Mouse (Mus musculus): Measurements from ENCODE around the gene Tmem235.

Tmem235 gene

DNA sequence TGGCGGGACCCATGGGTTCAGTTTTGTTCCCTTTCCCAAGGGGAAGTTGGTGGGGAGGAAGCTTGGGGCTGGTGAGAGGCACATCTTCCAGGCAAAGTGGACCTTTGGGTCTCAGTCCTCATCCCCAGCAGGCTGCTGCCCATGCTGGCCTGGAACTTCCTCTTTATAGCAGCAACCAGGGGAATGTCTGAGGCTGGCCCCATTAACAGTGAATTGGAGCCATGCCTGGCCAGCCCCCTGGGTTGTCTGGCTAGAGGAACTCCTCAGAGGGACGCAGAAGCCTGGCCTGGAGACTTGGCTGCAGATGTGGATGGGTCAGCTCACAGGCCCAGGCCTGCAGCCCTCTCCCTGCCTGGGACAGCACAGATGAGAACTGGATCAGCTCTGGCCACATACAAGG is 4.3 kb downstream of the Tmem235 start:
- no peak for DNase-seq (ENCODE audit: low read depth, low spot score)

DNA sequence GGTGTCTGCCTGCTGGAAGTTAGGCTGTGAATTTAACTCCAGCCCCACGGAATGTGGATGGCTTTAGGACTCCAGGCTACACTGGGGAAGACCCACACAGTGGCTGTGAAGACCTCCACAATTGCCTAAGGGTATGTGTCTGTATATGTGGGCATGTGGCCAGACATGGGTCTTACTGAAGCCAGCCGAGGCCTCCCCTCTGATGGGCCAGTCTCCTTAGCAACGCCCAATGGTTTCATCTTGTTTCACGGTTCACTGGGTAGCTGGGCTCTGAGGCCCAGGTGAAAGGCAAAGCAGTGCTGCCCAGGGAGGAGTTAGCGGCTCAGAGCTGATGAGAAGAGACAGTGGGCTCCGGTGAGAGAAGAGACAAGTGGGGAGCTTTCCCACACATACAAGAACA is 5.4 kb downstream of the Tmem235 start:
- DNase-seq (ENCODE audit: low read depth, low spot score), result no peak

DNA sequence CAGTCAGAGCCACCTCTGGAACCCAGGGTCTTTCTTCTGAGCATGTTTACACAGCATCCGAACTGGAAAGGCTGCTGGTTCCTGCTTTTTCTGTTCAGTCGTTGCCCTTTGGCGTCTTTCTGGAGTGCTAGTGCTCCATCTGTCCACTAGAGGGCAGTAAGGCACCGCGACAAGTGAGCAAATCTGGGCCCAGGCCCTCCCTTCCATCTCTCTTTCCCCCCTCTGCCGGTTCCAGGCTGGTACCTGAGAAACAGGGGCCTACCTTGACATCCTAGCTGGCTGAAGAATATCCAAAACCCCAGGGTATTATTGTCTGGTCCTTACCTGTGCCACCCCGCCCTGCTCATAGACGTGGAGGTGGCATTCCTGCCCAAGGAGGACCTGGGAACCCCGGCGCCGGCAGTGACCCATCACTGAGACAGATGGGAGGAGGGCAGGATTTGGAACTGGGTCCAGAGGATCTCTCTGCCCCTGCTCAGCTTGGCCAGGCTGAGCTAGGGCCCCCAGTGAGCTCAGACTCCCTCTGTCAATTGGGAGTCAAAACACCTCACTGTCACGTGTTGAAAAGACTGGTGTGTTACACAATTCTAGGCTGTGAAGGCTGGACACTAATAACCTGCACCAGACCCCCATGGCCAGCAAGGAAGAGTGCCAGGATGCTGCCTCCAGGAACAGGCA is 10.3 kb downstream of the Tmem235 start:
- DNase-seq (ENCODE audit: low read depth, low spot score), result peak; percentile 60

DNA sequence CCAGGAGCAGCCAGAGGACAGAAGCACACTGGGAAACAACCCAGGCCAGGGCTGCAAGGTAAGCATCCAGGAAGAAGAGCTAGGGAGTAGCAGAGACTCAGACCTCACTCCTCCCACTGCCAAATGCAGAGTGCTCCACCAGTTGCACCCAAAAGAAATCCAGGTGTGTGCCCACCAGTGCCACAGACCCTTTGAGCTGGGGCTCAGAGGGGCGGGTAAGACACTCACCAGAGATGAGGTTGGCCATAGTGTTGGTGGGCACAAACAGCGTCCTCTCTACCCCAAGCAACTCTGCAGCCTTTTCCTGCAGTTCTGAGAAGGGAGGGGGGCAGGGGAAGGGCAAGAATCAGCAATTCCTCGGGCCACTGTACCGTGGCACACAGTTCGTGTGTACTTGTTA is 10.8 kb downstream of the Tmem235 start:
- DNase-seq (ENCODE audit: low read depth, low spot score), result no peak

DNA sequence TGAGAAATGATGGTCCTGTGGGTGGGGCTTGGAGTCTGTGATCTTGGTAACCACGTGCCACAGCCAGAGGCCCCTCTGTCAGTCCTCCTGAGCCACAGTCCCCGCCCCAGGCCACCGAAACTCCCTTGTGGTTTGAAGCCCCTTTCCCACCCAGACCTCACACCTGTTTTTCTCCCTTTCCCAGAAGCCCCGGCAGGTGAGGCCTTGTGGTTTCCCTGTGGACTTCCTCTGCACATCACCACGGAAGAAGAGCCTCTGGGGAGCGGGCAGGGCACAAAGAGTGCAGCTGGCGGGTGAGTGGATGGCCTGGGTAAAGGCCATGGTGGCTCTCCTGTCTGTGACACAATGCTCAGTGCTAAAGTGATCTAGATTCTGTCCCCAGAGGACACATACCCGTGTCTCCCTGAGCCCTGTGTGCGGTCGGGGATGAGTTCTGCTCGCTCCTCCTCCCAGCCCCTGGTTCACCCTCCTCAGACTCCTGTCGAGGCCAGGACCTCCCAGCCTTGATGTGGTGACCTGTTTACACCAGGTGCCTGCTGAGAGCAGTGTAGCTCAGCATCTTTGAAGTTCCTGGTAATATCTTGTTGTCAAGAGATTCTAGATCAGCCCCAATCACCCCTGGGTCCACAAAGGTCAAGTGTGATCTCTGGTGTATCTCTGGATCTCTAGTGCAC is 11.5 kb downstream of the Tmem235 start:
- DNase-seq (ENCODE audit: low read depth, low spot score), result no peak

DNA sequence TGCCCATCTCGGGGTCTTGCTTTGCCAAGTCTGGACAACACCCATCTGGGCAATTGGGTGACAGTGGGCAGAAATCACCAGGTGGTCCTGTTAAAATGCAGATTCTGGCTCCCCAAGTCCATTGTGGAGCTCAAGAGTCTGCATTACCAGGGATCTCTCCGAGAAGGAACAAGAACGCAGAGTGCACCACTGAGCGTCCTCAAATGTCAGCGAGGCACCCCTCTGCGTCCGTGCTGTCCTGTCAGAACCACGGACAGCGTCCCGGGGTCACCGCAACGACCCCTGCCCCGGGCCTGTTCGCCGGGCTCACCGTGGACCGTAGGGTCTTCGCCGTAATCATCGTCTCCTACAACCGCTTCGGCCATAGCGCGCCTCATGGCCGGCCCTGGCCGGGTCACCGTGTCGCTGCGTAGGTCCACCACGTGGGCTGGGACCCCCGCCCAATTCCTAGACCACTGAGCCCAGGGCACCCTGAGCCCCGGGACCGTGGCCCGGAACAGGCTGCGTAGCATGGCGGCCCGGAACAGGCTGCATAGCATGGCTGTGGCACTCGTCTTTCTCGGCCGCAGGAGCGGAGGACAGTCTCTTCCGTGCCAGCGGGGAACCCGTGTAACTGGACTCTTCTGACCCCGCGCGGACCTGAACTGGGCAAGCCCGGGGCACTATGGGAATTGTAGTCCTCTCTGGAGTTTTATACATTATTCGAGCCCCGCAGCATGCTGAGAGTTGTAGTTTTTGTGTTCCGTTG is 12.5 kb downstream of the Tmem235 start, which contains the start of gene Tha1:
Tha1 (minus strand) TSS at position 621 of the 748 bp plus-strand sequence.
- no peak for DNase-seq (ENCODE audit: low read depth, low spot score)

DNA sequence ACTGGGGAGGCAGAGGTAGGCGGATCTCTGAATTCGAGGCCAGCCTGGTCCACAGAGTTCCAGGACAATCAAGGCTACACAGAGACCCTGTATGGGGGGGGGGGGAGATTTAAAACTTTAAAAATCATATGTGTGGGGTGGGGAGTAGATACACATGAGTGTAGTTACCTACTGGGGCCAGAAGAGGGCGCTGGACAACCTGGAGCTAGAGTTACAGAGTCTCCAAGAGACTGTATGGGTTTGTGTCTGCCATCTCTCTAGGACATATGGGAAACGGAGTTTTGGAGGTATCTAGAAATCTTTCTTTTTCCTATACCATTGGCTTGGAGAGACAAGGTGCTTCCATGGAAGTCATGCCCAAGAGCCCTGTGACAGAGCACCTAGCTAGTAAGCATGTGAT is 13.9 kb downstream of the Tmem235 start:
- DNase-seq (ENCODE audit: low read depth, low spot score), result no peak

DNA sequence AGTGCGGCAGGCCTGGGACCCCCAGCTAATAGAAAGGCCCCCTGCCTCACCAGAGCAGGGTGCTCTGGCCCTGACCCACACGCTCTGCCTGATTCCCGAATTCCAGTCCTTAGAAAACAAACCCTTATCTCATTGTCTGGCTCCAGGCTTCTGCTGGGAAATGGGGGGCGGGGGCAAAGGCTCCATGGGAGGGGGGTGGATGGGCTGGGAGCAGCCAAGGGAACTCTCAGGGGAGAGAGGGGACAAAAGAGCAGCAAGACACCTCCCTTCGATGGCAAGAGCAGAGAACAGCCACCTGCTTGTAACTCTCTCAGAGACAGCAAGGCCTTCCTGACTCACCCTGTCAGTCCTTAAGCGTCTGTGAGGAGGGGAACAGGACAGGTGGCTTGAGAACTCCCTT is 15.1 kb downstream of the Tmem235 start:
- no peak for DNase-seq (ENCODE audit: low read depth, low spot score)

DNA sequence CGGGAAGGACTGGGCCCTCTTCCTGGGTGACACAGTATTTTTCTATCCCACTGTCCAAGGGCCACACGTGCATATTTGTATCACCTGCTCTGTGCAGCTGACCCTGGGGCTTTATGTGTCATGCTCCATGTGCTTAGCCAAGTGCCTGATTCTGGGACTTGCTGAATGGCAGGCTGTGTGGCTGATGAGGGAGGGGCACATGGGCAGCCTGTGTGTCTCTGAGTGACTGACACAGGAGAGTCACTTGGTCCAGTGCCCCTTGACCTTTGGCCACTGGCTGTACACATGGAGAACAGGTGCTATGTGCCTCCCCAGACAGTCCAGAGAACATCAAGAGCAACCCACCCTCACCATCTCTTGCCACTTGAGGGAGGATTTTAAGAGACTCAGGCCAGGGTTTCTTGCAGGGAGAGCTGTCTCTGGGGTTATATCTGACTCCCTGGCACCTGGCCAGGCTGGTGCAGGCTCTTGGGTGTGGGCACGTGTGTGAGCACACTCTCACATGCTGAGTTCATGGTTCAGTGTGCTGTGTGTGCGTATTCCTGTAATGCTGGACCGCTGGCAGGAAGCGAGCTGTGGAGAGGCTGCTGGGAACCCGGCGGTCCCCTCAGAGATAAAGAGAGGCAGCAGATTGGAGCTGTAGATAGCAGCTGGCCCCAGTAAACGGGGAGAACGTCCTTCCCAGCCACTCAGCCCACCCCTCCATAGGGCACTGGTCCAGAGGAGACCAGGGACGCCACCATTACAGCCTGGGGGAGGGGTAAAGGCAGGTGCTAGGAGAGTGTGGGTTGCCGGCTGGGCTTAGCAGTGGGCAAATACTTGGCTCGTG is 17.6 kb downstream of the Tmem235 start:
- no peak for DNase-seq (ENCODE audit: low read depth, low spot score)

DNA sequence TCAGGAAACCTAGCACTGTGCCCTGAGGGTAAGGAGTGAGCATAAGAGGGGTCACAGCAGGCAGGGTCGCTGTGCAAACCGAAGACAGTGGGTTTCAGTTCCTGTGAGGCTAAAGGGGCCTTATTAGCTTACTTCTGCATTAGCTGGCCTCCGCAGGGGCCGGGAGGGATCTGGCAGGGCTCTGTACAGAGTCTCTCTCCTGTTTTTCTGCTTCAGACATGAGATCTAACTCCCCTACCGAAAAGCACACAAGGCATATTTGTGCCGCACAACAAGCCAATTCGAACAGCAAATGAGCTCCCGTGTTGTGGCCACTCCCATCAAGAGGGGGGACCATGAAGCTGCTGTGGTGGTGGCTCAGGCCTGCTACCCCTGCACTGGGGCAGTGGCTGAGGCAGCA is 18.3 kb downstream of the Tmem235 start:
- no peak for DNase-seq (ENCODE audit: low read depth, low spot score)

DNA sequence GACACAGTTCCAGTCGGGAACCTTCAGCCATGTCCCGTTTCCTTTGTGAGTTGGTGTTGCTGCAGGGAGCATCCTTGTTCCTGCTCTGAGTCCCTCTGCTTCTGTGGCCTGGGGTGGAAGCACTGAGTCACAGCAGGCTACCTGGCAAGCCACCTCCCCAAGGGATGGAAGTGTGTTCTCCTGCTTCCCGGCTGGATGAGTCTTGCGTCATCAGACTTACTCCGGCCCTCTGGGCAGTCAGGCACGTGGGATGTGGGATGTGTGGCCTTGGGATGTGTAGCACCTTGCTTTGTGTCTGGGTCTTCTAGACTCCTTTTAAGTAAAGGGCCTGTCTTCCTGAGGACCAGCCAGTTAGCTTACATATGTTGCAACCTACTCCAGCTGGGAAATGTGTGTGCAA is 19.1 kb downstream of the Tmem235 start:
- no peak for DNase-seq (ENCODE audit: low read depth, low spot score)

DNA sequence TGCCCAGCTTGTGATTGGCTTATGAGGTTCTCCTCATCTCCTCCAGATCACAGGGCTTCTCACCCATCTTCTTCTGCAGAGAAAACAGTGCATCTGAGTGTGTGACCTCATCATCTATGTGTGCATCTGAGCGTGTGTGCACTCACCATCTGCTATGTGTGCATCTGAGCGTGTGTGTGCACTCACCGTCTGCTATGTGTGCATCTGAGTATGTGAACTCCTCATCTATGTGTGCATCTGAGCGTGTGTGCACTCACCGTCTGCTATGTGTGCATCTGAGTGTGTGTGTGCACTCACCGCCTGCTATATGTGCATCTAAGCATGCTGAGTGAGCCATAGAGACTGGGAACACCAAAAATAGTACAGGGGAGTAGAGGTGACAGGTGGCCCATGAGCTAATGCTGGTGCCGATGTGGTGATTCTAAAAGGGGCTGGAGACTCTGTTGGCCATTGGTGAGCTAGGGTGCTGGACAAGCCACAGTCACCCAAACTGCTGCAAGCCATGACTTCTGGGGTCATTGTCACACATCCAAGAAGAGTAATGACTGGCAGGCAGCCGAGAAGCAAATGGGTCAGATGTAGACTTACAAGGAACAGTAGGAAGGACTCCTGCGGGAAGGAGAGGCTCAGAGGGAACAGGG is 19.9 kb downstream of the Tmem235 start:
- no peak for DNase-seq (ENCODE audit: low read depth, low spot score)

DNA sequence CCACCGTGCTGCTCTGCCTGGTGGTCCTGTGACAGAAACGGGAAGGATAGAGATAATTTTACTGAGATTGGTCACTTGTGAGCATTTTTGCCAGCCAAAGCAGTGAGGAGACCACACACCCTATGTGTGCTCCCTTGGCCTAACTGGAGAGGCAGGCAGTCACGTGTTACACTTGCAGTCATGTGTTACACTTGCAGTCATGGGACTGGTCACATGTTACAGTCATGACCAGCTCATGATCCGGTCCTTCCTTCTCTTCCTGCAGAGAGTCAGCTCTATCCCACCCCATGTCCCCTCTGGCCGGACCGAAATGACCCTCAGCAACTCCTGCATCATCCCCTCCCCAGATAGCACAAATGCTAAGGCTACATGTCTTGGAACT is 20.4 kb downstream of the Tmem235 start:
- no peak for DNase-seq (ENCODE audit: low read depth, low spot score)

DNA sequence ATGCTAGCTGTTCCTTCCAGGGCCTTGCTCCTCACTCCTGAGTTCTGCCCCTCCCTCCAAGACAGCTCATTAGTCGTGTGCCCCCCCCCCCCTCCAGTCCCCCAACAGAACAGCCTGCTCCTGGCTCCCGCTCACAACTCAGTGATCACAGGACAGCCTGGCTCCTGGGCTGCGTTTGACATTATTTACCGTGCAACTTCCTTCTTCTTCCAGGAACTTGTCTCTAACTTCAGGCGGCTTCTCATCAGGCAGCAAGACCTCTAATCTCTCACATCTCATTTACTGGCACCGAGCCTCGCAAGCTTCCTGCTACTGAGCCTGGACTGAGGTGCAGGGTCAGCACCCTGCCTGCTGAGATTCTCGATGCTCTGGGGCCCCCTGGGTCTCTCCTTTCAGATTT is 21.2 kb downstream of the Tmem235 start:
- no peak for DNase-seq (ENCODE audit: low read depth, low spot score)

DNA sequence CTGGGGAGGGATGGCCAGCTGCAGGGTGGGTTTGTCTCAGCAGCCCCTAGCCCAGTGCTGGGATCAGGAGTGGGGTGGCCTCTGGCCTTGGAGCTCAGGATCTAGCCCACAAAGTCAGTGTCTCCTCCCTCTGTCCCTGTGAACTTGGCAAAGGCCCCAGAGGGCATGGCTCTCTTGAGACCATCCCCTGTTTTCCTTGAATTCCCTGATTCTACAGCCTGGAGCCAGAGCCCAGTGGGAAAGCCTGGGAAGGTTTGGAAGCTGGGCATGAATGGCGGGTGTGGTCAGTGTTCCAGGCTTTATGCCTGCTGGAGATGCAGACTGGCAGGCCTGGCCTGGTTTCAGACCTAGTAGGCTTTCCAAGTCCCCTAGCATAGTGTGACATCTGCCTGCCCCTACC is 21.7 kb downstream of the Tmem235 start:
- no peak for DNase-seq (ENCODE audit: low read depth, low spot score)

DNA sequence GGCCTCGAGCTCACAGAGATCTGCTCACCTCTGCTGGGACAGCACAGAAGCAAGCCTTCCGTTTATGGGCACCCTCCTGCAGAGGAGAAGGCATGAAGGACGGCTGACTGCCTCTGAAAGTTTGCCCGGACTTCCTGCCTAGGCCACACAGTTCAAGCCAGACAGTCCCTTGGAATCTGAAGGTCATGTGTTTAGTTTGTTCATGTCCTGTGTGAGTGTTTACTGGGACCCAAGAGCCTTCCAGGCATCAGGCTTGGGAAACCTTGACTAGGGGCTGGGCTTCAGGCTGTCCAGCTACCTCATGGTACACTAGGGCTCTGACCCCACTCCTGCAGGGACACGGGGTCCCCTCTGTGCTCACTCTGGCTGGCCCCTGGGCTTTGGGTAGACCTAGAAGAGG is 25.4 kb downstream of the Tmem235 start:
- DNase-seq (ENCODE audit: low read depth, low spot score), result no peak

DNA sequence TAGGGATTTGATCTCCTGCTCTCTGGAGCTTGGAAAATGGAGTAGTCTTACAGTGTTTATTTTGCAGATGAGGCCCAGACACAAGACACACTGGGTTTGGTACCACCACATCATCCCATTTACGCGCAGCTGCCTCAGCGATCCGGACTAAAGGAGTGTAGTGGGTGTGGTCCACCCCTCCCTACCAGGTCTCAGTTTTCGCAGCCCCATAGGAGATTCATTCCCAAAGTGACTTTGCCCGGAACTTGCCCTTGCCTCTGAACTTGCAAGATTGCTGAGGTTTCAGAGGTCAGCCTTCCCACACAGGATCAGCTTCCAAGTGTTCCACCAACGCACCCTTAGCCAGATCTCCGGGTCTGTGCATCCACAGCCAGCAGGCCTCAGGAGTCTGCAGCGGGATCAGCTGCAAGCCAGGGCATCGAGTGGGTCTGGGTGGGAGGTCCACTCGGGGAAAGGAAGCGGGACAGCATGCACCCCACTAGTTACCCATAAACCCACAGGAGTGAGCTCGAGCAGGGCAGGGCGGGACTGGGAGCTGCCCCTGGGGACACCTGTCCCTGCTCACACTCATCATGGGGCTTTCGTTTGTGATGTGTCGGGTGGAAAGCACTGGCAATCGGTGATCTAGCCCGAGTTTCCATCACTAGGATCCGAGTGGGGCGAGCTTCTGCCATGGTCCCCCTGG is 27.8 kb downstream of the Tmem235 start:
- no peak for DNase-seq (ENCODE audit: low read depth, low spot score)

DNA sequence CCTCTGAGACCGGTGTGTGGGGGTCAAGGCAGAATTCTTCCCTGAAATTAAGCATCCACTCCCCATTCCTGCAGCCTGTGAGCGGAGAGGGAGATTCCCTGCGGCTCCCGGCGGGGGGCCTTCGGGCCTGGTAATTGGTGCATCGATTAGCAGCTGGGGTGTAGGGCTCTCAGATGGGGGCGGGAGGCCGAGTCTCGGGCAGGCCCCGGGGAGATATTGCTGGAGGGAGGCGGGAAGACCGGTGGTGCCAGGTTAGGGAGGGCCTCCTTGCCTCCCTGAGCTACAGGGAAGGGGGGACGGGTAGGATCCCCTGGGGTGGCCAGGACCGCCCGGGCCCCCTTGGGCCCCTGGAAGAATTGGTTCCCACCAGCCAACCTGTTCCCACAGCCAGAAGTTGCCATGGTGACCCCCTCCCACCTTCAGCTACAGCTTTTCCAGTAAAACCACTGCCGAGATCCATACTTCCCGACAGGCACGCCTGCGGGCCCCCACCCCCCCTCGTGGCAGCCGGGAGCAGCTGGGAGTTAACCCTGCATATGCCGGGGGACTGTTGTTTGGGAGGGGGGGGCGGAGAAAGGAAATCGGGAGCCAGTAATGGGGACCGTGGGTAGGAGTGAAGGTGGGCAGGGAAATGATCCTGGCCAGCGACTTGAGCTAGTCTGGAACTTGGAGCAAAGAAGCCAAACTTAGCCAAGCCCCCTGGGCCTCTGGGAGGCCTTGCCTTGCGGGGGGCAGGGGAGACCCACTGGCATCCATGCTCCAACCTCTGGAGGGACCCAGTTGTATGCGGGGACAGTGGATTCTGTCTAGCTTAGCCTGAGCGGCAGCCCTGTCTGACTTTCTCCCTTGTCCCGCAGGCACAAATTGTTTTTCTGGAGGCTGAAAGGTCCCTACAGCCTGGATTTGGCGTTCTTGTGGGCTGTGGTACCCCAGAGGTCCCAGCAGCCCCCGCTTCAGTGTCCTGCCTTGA is 28.6 kb downstream of the Tmem235 start:
- DNase-seq (ENCODE audit: low read depth, low spot score), result no peak

DNA sequence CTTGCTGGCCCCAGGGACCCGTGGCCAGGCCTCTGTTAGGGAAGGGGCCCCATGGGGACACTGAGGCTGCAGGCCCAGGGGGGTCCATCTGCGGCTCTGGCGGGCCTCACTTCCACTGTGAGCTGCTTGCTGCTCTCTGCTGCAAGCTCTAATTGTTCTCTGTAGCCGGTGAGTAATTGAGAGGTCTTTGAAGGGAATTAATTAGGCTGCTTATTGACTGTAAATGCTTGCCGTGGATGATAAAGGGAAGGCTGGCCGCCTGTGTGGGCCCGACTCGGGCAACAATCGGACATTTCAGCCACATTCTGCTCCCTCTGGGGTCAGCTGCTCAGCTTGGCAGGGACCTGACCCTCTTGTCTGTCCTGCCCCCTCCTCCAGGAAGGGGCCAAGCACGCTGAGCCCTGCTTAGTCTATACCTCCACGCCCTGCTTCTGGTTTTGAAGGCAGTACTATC is 29.4 kb downstream of the Tmem235 start:
- DNase-seq (ENCODE audit: low read depth, low spot score), result no peak
